Mouse (Mus musculus) kidney, embryonic 14.5 days (tissue): ENCODE data around the gene Tmem185b. TPM values are rescaled to one million over a fixed set of nuclear protein-coding genes. Genes with fewer than 3 reads are reported as not detected.

Source experiments
- ATAC-seq: fragments of 200-750 bp; cut with Nextera tagmentation; 2 replicates; pipeline ENCODE4 v1.8.0; 2017; ENCODE audit warnings: moderate number of reproducible peaks, mild to moderate bottlenecking, moderate TSS enrichment, moderate library complexity; ENCODE audit not compliant: low FRiP score, low TSS enrichment
- H3K27ac ChIP-seq: fragments of 300-500 bp; sonication (generic); 2 replicates; pipeline ENCODE4 v1.5.1; 2014; ENCODE audit warnings: low read depth, mild to moderate bottlenecking, low read length, moderate library complexity, mixed read lengths
- H3K27me3 ChIP-seq: fragments of 300-500 bp; sonication (generic); 2 replicates; pipeline ENCODE4 v1.6.1; 2014; ENCODE audit warnings: mild to moderate bottlenecking, low read length; ENCODE audit not compliant: control insufficient read depth, insufficient read depth
- H3K36me3 ChIP-seq: fragments of 300-500 bp; sonication (generic); 2 replicates; pipeline ENCODE4 v1.6.1; 2014; ENCODE audit warnings: low read length, mixed read lengths; ENCODE audit not compliant: control insufficient read depth, insufficient read depth
- H3K4me1 ChIP-seq: fragments of 300-500 bp; sonication (generic); 2 replicates; pipeline ENCODE4 v1.6.1; 2014; ENCODE audit warnings: low read length, mixed read lengths; ENCODE audit not compliant: control insufficient read depth, insufficient read depth
- H3K4me2 ChIP-seq: fragments of 300-500 bp; sonication (generic); replicated peaks from 2 replicates; pipeline ENCODE4 v1.6.1; 2014; ENCODE audit warnings: low read depth, mild to moderate bottlenecking, low read length
- H3K4me3 ChIP-seq: fragments of 300-500 bp; sonication (generic); 2 replicates; pipeline ENCODE4 v1.5.1; 2014; ENCODE audit warnings: mild to moderate bottlenecking, low read length
- H3K9ac ChIP-seq: fragments of 300-500 bp; sonication (generic); 2 replicates; pipeline ENCODE4 v1.6.1; 2014; ENCODE audit warnings: low read depth, mild to moderate bottlenecking, low read length, moderate library complexity
- H3K9me3 ChIP-seq: fragments of 300-500 bp; sonication (generic); 2 replicates; pipeline ENCODE4 v1.6.1; 2016; ENCODE audit warnings: low read length; ENCODE audit not compliant: control insufficient read depth
- WGBS: fragments of 180-500 bp; shearing (Covaris S2); extraction: QIAGEN DNeasy Blood & Tissue Kit; methylation state at CpG from one replicate; pipeline ENCODE4 v1.1.7; 2014; 5-methylcytosine and 5-hydroxymethylcytosine counted together
- polyA plus RNA-seq: library from polyadenylated mRNA; unstranded; fragments of >200 nt; fragmentation: Nextera tagmentation; extraction: Ambion mirVana; gene quantifications from 2 replicates; pipeline ENCODE4 v1.2.1, GENCODE M21; 2014

The Tmem185b gene
- polyA plus RNA-seq, 1 experiment from 2014 or later: 28.4 TPM

DNA sequence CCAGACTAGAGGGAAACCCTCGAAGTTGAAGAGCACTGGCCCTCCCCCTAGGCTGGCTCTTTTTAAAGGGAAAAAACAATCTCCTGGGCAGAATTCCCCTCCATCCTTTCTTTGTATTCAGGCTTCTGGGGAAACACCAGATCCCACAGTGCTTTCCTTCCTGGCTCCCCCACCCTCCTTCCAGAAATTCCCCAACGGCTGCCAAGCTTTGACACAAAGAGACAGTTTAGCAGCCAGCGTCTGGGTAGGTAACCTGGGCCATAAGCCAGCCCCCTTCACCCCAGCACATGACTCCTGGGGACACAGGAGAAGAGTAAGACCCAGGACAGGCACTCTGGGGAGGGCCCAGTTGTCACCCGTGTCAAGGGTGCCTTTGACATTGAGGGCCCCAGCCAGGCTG lies 17.4 kb upstream of the Tmem185b start:
- ATAC-seq: no peak
- no peak overlapping the region for H3K9ac ChIP-seq
- no peak overlapping the region for H3K4me3 ChIP-seq
- H3K4me1 ChIP-seq: peaks cover 18% of the 10 kb centered on the region; the same call in 1 of the 2 replicates
- H3K27me3 ChIP-seq: no peaks in the 10 kb centered on the region
- no peak overlapping the region for H3K4me2 ChIP-seq
- WGBS: 57% methylated on average over 4 of the region's 4 CpGs
- H3K9me3 ChIP-seq: no peaks in the 10 kb centered on the region
- H3K36me3 ChIP-seq: no peaks in the 10 kb centered on the region
- peak overlapping the region; percentile 47; the same call in 1 of the 2 replicates for H3K27ac ChIP-seq

DNA sequence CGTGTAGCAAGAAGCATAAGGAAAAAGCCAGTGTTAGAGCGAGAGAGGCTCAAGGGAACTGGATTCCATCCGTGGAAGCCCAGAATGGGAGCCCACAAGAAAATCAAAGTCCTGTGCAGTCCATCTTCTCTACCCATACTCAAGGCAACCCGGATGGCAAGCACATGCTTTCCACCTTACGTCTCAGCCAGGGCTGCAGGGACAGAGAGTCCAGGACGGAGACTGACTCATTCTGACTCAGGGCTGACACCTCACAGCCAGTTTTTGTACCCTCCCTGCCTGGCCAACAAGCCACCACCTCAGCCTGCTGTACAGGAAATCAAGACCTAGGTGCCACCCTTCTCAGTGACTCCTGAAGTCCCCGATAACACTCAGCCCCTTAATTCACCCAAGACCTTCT lies 16.5 kb upstream of the Tmem185b start:
- WGBS: 87% methylated on average over 7 of the region's 7 CpGs
- no peak overlapping the region for H3K4me3 ChIP-seq
- no peak overlapping the region for H3K9ac ChIP-seq
- H3K27ac ChIP-seq: no peak overlapping the region
- H3K4me1 ChIP-seq: peaks cover 15% of the 10 kb centered on the region; the same call in 1 of the 2 replicates
- no peaks in the 10 kb centered on the region for H3K9me3 ChIP-seq
- no peaks in the 10 kb centered on the region for H3K36me3 ChIP-seq
- no peak for ATAC-seq
- no peak overlapping the region for H3K4me2 ChIP-seq
- H3K27me3 ChIP-seq: no peaks in the 10 kb centered on the region

DNA sequence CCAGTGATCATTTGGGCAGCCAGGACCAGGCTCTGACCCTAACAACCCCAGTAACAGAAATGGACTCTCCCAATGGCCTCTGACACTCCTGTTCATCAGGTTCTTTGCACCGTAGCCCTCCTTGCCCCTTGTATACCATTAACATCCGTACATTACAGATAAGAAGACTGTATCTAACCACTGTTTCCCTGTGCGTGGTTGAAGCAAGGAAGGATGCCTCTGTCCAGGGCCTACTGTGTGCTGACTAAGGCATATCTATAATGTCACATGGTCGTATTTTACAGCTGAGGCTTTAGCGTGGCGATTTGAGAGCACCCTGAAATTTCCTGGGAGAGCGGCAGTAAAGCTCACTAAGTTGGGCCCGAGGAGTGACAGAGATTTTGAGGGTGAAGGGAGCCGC lies 15.6 kb upstream of the Tmem185b start:
- no peaks in the 10 kb centered on the region for H3K9me3 ChIP-seq
- no peak for ATAC-seq
- peak overlapping the region; percentile 15; the same call in 1 of the 2 replicates for H3K27ac ChIP-seq
- no peak overlapping the region for H3K9ac ChIP-seq
- H3K4me1 ChIP-seq: peaks cover 10% of the 10 kb centered on the region; the same call in 1 of the 2 replicates
- H3K27me3 ChIP-seq: no peaks in the 10 kb centered on the region
- 54% methylated on average over 9 of the region's 9 CpGs for WGBS
- H3K4me2 ChIP-seq: no peak overlapping the region
- H3K36me3 ChIP-seq: no peaks in the 10 kb centered on the region
- H3K4me3 ChIP-seq: no peak overlapping the region

DNA sequence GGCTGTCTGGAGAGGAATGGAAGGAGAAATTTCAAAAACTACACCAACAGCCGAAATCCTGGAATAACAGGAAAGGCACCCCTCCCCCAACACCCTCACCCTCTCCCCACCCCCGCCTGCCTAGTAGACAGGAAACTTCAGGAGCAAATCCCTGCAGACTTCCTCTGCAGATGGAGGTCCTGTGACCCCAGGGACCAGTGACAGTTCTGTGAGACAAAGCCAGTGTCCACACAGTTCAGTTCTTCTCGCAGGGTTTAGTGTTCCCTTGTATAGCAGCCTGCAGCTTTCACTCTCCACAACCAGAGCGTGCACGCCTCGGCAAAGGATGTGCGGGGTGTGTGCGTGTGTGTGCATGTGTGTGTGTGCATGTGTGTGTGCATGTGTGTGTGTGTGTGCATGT lies 15.1 kb upstream of the Tmem185b start:
- Histone ChIP-seq H3K9ac (no peak overlapping the region), H3K36me3 (no peaks in the 10 kb centered on the region), H3K4me2 (no peak overlapping the region), H3K9me3 (no peaks in the 10 kb centered on the region), H3K27ac (peak overlapping the region; percentile 15; the same call in 1 of the 2 replicates), H3K27me3 (no peaks in the 10 kb centered on the region), H3K4me3 (no peak overlapping the region), H3K4me1 (0 out of 2 replicates have a peak, but pooled peaks cover 8% of the 10 kb centered on the region)
- peak; percentile 42; the same call in 1 of the 2 replicates for ATAC-seq
- WGBS: 56% methylated on average over 8 of the region's 8 CpGs

DNA sequence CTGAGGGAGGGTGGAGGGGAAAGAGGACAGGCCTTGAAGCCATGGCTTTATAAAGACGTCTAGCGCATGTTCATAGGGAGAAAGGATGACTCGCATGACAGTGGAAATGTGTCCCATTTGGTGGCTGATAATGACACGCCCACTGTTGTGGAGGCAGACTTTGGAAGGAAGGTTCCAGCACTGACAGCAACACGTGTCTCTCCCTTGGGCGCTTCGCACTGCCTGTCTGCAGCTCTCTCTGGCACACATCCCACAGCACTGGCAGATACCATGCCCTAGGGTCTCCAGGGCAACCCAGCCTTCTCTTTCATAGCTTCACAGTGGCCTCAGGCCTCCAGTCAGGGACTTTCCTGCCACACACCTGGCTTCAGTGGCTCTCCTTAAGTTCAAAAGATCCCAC lies 7.9 kb upstream of the Tmem185b start:
- H3K27ac ChIP-seq: no peak overlapping the region
- ATAC-seq: no peak

DNA sequence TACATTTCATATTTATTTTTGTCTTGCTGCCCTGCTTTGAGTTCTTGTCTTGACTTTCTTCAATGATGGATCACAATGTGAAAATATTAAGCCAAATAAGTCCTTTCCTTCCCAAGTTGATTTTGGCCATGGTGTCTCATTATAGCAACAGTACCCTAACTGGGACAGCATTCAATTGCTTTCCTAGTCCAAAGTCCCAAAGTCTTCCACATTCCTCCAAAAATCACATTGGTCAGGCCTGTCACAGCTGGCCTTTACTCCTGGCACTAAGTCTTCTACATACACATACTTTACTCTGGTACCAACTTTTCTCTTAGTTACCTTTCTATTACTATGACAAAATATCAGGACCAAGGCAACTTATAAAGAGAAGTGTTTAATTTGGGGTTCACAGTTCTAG lies 7.2 kb upstream of the Tmem185b start:
- Histone ChIP-seq H3K9ac (no peak overlapping the region), H3K4me3 (no peak overlapping the region), H3K9me3 (no peaks in the 10 kb centered on the region), H3K27me3 (no peaks in the 10 kb centered on the region), H3K4me2 (no peak overlapping the region), H3K4me1 (no peaks in the 10 kb centered on the region), H3K27ac (no peak overlapping the region), H3K36me3 (no peaks in the 10 kb centered on the region)
- ATAC-seq: no peak

More for the DNA sequence above, 7.9 kb upstream of the Tmem185b start:
- H3K9me3 ChIP-seq: no peaks in the 10 kb centered on the region
- 76% methylated on average over 7 of the region's 7 CpGs for WGBS
- no peak overlapping the region for H3K4me3 ChIP-seq
- no peaks in the 10 kb centered on the region for H3K4me1 ChIP-seq
- no peaks in the 10 kb centered on the region for H3K27me3 ChIP-seq
- H3K9ac ChIP-seq: no peak overlapping the region
- no peak overlapping the region for H3K4me2 ChIP-seq
- H3K36me3 ChIP-seq: no peaks in the 10 kb centered on the region

DNA sequence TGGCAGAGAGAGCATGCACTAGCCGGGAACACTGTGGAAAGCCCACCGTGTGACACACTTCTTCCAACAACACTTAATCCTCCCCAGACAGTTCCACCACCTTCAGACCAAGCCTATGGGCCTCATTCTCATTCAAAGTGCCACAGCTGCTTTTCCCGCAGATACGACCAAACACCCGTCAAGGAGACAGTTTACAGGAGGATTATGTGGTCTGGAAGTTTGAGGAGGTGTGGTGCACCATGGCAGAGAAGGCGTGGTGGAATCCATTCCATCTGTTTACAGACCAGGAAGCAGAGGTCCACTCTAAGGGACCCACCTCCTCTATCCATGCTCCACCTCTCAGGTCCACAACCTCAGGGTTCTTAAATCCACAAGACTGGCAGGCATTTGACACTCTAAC lies 6.7 kb upstream of the Tmem185b start:
- Histone ChIP-seq H3K27me3 (no peaks in the 10 kb centered on the region), H3K4me1 (no peaks in the 10 kb centered on the region), H3K27ac (no peak overlapping the region), H3K4me3 (no peak overlapping the region), H3K36me3 (no peaks in the 10 kb centered on the region), H3K9ac (no peak overlapping the region), H3K4me2 (no peak overlapping the region), H3K9me3 (no peaks in the 10 kb centered on the region)
- ATAC-seq: no peak
- 70% methylated on average over 6 of the region's 6 CpGs for WGBS

DNA sequence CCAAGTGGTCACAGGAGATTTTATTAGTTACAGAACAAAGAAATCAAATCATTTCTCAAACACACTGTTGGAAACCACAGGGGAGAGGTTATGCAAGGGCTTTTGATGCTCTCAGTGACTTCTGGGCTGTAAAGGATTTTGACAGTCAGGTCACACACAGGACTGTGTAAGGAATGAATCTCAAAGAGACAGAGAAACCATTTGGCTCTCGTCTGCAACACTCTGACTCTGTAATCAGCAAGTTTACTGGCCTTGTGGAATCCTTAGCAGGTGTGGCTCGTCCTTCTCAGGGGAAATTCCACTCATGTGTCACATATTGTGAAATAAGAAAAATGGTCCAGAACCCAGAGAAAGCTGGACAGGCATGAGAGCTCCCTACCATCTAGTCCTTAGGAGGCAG lies 4.9 kb upstream of the Tmem185b start:
- H3K27me3 ChIP-seq: no peaks in the 10 kb centered on the region
- H3K4me2 ChIP-seq: no peak overlapping the region
- no peak overlapping the region for H3K4me3 ChIP-seq
- H3K9ac ChIP-seq: no peak overlapping the region
- no peaks in the 10 kb centered on the region for H3K36me3 ChIP-seq
- no peaks in the 10 kb centered on the region for H3K9me3 ChIP-seq
- peaks cover 10% of the 10 kb centered on the region; the same call in 1 of the 2 replicates for H3K4me1 ChIP-seq
- H3K27ac ChIP-seq: no peak overlapping the region
- 35% methylated on average over 2 of the region's 2 CpGs for WGBS
- ATAC-seq: no peak

DNA sequence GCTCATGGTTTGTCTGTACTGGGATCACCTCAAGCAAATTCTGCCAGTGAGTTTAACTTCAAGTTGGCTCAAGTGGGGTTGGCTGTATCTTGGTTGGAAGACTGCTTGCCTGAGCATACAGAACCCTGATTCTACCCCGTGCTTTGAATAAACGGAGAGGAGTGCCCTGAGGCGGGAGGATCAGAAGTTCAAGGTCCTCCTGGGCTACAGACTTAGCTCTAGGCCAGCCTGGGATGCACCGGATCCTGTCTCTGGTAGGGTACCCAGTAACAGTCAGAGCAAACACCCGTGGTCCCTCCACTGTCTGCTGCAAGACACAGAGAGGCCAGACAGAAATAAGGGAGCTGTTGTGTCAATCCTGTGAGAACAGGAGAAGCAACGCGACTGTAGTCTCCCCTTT lies 4.3 kb upstream of the Tmem185b start:
- H3K27ac ChIP-seq: no peak overlapping the region
- H3K9ac ChIP-seq: no peak overlapping the region
- H3K4me3 ChIP-seq: no peak overlapping the region
- peaks cover 14% of the 10 kb centered on the region; the same call in 1 of the 2 replicates for H3K4me1 ChIP-seq
- H3K27me3 ChIP-seq: no peaks in the 10 kb centered on the region
- no peaks in the 10 kb centered on the region; the same call in 1 of the 2 replicates for H3K9me3 ChIP-seq
- H3K36me3 ChIP-seq: no peaks in the 10 kb centered on the region
- no peak overlapping the region for H3K4me2 ChIP-seq
- no peak for ATAC-seq
- 83% methylated on average over 7 of the region's 7 CpGs for WGBS
